Mouse (Mus musculus) lung, adult 2 months (tissue): ENCODE data around the gene Esrrg.

Experiments used
- CTCF ChIP-seq: fragments of 200-500 bp; IDR thresholded peaks from 2 replicates; pipeline ENCODE4 v1.5.1; 2011; ENCODE audit warnings: mild to moderate bottlenecking, low read length, control low read depth; ENCODE audit not compliant: insufficient read depth
- POLR2A ChIP-seq: fragments of 200-500 bp; IDR thresholded peaks from 2 replicates; pipeline ENCODE4 v1.6.1; 2011; ENCODE audit warnings: low read depth, mild to moderate bottlenecking, control low read depth, low read length, borderline replicate concordance; ENCODE audit errors: extremely low read depth

DNA sequence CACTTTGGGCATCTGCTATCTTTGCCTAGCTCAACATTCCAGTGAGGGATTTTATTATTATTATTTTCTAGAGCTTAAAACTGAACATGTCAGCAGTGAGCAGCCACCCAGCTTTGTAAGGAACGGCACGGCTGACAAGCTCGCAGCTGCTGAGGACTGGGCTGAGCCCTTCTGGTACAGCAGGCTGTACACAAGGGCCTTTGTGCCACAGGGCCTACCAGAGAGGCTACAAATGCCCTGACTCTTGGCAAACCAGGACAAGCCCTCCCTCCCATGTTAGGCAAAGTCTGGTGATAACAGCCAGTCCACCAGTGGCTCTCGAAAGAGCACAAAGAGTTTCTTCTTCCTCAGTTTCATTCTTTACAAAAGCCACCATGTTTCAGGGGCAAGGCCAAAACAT lies 75.9 kb downstream of the Esrrg start:
- TF ChIP-seq POLR2A (no peak), CTCF (no peak)
